Mouse (Mus musculus): ENCODE data around the gene Prx.

Prx gene

GRCm38 (mm10) chr7:27560978-27561377 is 61.9 kb downstream of the Prx start:
- DNase-seq (ENCODE audit: low spot score): no peak

Data from urinary bladder, postnatal 25 days (tissue).